Mouse (Mus musculus) ES-Bruce4 (cell line): Measurements from ENCODE around the gene Hydin.

Experiments used
- CTCF ChIP-seq: IDR thresholded peaks from one replicate; pipeline ENCODE4 v1.8.1; 2011; ENCODE audit warnings: low read depth, low read length
- POLR2A ChIP-seq: IDR thresholded peaks from one replicate; pipeline ENCODE4 v1.8.1; 2011; ENCODE audit warnings: low read length; ENCODE audit not compliant: insufficient read depth

DNA sequence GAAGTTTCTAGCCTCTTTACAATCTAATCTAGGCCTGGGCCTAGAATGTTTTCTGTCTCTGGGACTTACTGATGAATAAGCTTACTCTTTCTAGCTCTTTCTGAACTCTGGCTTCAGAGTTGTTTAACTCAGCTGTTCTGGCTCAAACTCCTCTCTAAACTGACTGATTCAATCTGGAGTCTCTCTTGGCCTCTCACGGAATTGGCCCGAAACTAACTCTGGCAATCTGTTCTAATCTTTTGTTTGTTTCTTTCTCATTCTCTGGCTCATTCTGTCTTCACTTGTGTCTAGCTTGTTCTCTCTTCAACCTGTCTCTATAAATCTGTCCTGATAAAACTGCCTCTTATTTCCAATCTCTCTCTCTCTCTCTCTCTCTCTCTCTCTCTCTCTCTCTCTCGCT, 137.7 kb downstream of the Hydin start:
- TF ChIP-seq CTCF (no peak), POLR2A (no peak)
